Mouse (Mus musculus) intestine, embryonic 14.5 days (tissue): Measurements from ENCODE around the gene Klhdc7b. TPM values are rescaled to one million over a fixed set of nuclear protein-coding genes. Genes with fewer than 3 reads are reported as not detected.

Experiments used
- ATAC-seq: fragments of 200-750 bp; cut with Nextera tagmentation; replicated peaks from 2 replicates; pipeline ENCODE4 v1.8.0; 2017; ENCODE audit warnings: low read depth, moderate number of reproducible peaks, moderate TSS enrichment, moderate library complexity; ENCODE audit not compliant: low FRiP score, low TSS enrichment
- DNase-seq: peaks from one replicate; pipeline ENCODE4 v3.0.0-alpha.2; 2018; ENCODE audit warnings: low spot score
- H3K27ac ChIP-seq: fragments of 300-500 bp; sonication (generic); 2 replicates; pipeline ENCODE4 v1.5.1; 2014; ENCODE audit warnings: low read depth, mild to moderate bottlenecking, control low read depth
- H3K27me3 ChIP-seq: fragments of 300-500 bp; sonication (generic); replicated peaks from 2 replicates; pipeline ENCODE4 v1.6.1; 2014; ENCODE audit warnings: low read length, control low read depth; ENCODE audit not compliant: control insufficient read depth, insufficient read depth
- H3K36me3 ChIP-seq: fragments of 300-500 bp; sonication (generic); 2 replicates; pipeline ENCODE4 v1.6.1; 2014; ENCODE audit warnings: low read length, control low read depth; ENCODE audit not compliant: control insufficient read depth, insufficient read depth
- H3K4me1 ChIP-seq: fragments of 300-500 bp; sonication (generic); replicated peaks from 2 replicates; pipeline ENCODE4 v1.6.1; 2014; ENCODE audit warnings: low read length, control low read depth, mixed read lengths; ENCODE audit not compliant: control insufficient read depth, insufficient read depth
- H3K4me2 ChIP-seq: fragments of 300-500 bp; sonication (generic); 2 replicates; pipeline ENCODE4 v1.6.1; 2014; ENCODE audit warnings: low read length
- H3K4me3 ChIP-seq: fragments of 300-500 bp; sonication (generic); 2 replicates; pipeline ENCODE4 v1.5.1; 2014; ENCODE audit warnings: low read depth, low read length, control low read depth, mixed read lengths
- H3K9ac ChIP-seq: fragments of 300-500 bp; sonication (generic); 2 replicates; pipeline ENCODE4 v1.6.1; 2014; ENCODE audit warnings: mild to moderate bottlenecking, low read length
- H3K9me3 ChIP-seq: fragments of 300-500 bp; sonication (generic); 2 replicates; pipeline ENCODE4 v1.6.1; 2016; ENCODE audit warnings: low read length, control low read depth; ENCODE audit not compliant: control insufficient read depth
- WGBS: fragments of 180-500 bp; shearing (Covaris S2); extraction: QIAGEN DNeasy Blood & Tissue Kit; methylation state at CpG from one replicate; pipeline ENCODE4 v1.1.7; 2014; 5-methylcytosine and 5-hydroxymethylcytosine counted together
- polyA plus RNA-seq: library from polyadenylated mRNA; unstranded; fragments of >200 nt; fragmentation: Nextera tagmentation; extraction: Ambion mirVana; gene quantifications from 2 replicates; pipeline ENCODE4 v1.2.1, GENCODE M21; 2014

The Klhdc7b gene
- polyA plus RNA-seq, 1 experiment from 2014 or later: not detected

DNA sequence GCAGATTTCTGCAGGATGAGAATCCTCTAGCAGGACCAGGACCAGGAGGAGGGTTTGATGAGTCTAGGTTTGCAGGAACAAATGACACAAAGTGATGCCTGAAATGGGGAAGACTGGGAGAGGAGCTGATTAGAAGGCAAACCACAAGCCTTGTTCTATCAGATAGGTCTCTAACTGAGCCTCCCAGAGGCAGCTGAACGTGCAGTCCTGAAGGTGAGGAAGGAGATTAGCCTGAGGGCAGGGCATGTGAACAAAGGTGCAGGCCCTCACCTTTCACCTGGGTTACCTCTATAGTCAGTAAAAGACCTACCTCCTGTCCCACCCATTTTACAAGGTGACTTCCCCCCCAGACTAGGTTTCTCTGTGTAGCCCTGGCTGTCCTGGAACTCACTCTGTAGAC is 15.0 kb downstream of the Klhdc7b start:
- Histone ChIP-seq H3K27ac (no peak overlapping the region), H3K9ac (no peak overlapping the region), H3K4me3 (no peak overlapping the region), H3K4me1 (no peaks in the 10 kb centered on the region), H3K4me2 (no peak overlapping the region), H3K9me3 (no peaks in the 10 kb centered on the region), H3K36me3 (no peaks in the 10 kb centered on the region), H3K27me3 (no peaks in the 10 kb centered on the region)
- DNase-seq (no peak), ATAC-seq (no peak)
- 59% methylated on average over 1 of the region's 1 CpGs for whole genome bisulfite sequencing

DNA sequence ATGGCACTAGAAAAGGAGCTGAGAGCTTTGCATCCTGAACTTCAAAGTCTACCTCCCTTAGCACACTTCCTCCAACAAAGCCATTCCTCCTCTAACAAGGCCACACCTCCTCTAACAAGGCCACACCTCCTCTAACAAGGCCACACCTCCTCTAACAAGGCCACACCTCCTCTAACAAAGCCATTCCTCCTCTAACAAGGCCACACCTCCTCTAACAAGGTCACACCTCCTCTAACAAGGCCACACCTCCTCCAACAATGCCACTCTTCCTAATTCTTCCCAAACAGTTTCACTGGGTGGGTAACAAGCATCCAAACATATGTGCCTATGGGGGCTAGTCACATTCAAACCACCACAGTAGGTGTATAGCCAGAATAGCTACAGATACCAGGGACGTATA is 17.8 kb downstream of the Klhdc7b start:
- no peak overlapping the region for H3K4me2 ChIP-seq
- no peak overlapping the region for H3K4me3 ChIP-seq
- no peak for ATAC-seq
- H3K9me3 ChIP-seq: peaks cover 4% of the 10 kb centered on the region; the same call in 1 of the 2 replicates
- no peak for DNase-seq
- H3K4me1 ChIP-seq: no peaks in the 10 kb centered on the region
- H3K36me3 ChIP-seq: no peaks in the 10 kb centered on the region
- 88% methylated on average over 1 of the region's 1 CpGs for WGBS
- H3K27me3 ChIP-seq: no peaks in the 10 kb centered on the region
- no peak overlapping the region for H3K27ac ChIP-seq
- no peak overlapping the region for H3K9ac ChIP-seq

DNA sequence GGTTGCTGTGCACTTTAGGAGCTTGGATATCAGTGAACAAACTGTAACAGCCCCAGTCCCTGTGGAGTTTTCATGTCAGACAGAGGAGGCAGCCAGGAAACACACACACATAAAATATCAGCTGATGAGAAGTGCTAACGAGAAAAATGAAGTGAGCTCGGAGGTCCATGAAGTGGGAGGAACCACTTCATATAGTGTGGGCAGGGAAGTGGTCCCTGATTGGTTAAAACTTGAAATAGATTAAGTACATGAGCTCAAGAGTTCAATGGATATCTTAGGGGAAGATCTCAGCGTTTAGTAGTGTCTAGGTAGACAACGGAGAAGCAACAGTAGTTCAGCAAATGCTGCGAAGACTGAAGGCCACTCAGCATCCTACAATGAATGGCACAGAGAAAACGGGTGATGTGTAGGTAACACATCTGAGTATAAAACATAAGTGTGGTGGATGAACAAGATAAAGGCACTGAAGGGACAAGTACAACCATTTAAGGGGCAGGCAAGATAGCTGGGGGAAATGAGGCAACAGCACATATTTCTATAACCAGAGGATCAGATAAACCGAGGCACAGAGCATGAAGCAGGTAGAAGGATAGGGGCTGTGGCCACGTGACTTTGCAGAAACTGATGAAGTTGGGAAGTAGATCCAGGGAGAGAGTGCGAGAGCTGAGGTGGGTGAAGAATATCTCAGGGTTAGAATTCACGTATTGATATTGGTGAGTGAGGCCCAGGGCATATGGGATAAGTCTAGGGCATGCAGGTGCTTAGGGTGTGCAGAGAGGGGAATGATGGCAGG is 20.3 kb downstream of the Klhdc7b start:
- H3K36me3 ChIP-seq: no peaks in the 10 kb centered on the region
- no peak overlapping the region for H3K27ac ChIP-seq
- no peak for ATAC-seq
- no peak overlapping the region for H3K4me2 ChIP-seq
- H3K9ac ChIP-seq: no peak overlapping the region
- WGBS: 82% methylated on average over 10 of the region's 10 CpGs
- no peak overlapping the region for H3K4me3 ChIP-seq
- H3K4me1 ChIP-seq: no peaks in the 10 kb centered on the region
- no peaks in the 10 kb centered on the region for H3K27me3 ChIP-seq
- H3K9me3 ChIP-seq: peaks cover 4% of the 10 kb centered on the region; the same call in 1 of the 2 replicates
- no peak for DNase-seq

DNA sequence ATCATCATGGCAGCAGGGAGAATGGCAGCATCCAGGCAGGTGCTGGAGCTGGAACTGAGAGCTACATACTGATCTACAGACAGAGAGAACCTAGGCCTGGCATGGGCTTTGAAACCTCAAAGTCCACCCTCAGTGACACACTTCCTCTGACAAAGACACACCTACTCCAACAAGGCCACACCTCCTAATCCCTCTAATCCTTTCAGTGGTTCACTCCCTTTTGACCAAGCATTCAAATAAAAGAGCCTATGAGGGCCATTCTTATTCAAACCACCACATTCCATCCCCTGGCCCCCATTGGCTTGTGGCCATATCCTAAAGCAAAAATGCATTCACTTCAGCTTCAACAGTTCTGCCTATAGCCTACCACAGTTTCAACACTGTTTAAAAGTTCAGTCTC is 22.0 kb downstream of the Klhdc7b start:
- DNase-seq (no peak), ATAC-seq (no peak)
- peaks cover 4% of the 10 kb centered on the region; the same call in 1 of the 2 replicates for H3K9me3 ChIP-seq
- no peak overlapping the region for H3K27ac ChIP-seq
- no peak overlapping the region for H3K9ac ChIP-seq
- H3K36me3 ChIP-seq: no peaks in the 10 kb centered on the region
- no peaks in the 10 kb centered on the region for H3K4me1 ChIP-seq
- H3K4me3 ChIP-seq: no peak overlapping the region
- no peak overlapping the region for H3K4me2 ChIP-seq
- no peaks in the 10 kb centered on the region for H3K27me3 ChIP-seq

DNA sequence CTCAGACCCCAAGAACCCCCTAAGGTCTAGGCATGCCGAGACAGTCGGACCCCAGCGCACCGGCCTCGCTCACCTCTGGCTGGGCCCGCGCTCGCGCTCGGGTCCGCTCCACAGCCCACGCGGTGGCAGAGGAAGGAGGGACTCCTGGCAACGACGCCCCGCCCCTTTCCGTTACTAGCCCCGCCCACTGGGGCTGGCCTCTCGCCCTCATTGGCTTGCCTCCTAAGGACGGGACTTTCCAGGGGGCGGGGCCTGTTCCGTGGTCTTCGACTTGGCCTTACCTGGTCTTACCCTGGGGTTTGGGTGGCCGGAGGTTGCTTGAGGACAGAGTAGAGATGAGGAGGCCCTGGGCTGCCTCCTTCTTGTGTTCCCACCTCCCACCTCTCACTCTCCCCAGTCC is 25.4 kb downstream of the Klhdc7b start, which contains the start of gene Syce3:
TSS of gene Syce3 (minus strand) at position 386 of the 400 bp plus-strand sequence.
- Histone ChIP-seq H3K9ac (no peak within 1 kb of the TSS), H3K36me3 (no peaks in the 10 kb centered on the region), H3K27me3 (no peaks in the 10 kb centered on the region), H3K4me2 (no peak within 1 kb of the TSS), H3K4me1 (no peaks in the 10 kb centered on the region), H3K9me3 (peaks cover 4% of the 10 kb centered on the region; the same call in 1 of the 2 replicates), H3K4me3 (no peak within 1 kb of the TSS), H3K27ac (no peak within 1 kb of the TSS)
- DNase-seq (no peak), ATAC-seq (0 out of 2 replicates have a peak, but pooled peaks have one; percentile 32)
- WGBS: 78% methylated on average over 20 of the region's 24 CpGs

DNA sequence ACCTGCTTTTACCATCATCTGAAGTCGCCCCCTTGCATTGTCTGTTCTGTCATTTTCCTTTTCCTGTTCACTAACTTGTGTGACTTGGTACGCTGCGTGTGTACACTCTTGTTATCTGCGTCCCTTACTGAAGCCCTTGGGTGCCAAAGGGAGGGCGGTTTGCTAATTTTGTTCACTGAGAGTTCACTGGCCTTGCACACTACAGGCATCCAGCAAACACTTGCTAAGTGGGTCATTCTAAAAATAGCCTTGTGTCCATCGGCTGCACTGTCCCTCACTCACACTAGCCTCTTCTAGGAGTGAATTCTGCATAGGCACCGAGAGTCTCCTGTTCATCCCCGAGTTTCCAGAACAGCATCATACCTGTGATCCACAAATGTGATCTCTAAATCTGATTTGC is 30.6 kb downstream of the Klhdc7b start:
- no peaks in the 10 kb centered on the region for H3K4me1 ChIP-seq
- no peak for DNase-seq

DNA sequence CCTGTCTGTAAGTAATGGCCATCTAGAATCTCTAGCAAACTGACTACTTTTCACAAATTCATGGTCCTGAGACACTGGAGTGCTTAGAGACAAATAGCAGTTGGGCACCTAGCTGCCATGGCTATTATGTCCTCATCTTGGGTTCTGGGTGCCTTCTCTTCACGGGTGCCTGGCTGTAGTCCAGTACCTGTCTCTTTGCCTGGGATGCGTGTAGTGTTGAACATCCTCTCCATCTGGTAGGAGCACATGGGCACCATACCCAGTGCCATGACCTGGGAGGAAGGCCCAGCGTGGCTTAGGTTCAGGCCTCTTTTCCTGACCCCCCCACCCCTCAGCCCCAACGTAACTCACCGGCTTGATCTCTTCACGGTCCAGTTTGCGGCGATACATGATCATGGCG is 37.2 kb downstream of the Klhdc7b start:
- Histone ChIP-seq H3K27ac (no peak overlapping the region), H3K9me3 (no peaks in the 10 kb centered on the region), H3K4me3 (no peak overlapping the region), H3K4me1 (no peaks in the 10 kb centered on the region), H3K27me3 (no peaks in the 10 kb centered on the region), H3K9ac (no peak overlapping the region), H3K36me3 (peaks cover 26% of the 10 kb centered on the region), H3K4me2 (no peak overlapping the region)
- 97% methylated on average over 9 of the region's 9 CpGs for WGBS
- ATAC-seq (no peak), DNase-seq (no peak)

More for the DNA sequence above, 30.6 kb downstream of the Klhdc7b start:
- Histone ChIP-seq H3K4me3 (no peak overlapping the region), H3K9ac (no peak overlapping the region), H3K9me3 (no peaks in the 10 kb centered on the region), H3K27me3 (no peaks in the 10 kb centered on the region), H3K27ac (no peak overlapping the region), H3K4me2 (no peak overlapping the region), H3K36me3 (peaks cover 14% of the 10 kb centered on the region; the same call in 1 of the 2 replicates)
- WGBS: 87% methylated on average over 8 of the region's 8 CpGs
- no peak for ATAC-seq

DNA sequence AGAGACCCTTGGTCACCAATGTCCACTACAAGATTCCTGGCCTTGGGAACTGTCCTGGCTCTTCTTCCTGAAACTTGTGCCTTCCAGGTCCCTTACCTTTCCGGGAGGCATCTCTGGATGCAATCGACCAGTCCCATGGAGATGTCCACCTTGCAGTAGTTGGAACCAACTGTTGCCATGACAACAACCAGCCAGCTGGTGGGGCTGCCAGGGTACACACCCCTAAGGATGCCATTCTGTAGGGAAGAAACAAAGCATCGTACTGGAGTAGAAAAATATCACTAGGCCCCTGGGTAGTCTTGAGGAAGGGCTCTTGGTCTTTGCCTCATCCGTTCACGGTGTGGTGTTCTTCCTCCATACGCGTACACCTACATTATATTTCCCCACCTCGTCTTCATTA is 39.9 kb downstream of the Klhdc7b start:
- DNase-seq (no peak), ATAC-seq (no peak)
- Histone ChIP-seq H3K27ac (no peak overlapping the region), H3K9me3 (no peaks in the 10 kb centered on the region), H3K36me3 (peaks cover 31% of the 10 kb centered on the region), H3K4me2 (no peak overlapping the region), H3K27me3 (no peaks in the 10 kb centered on the region), H3K4me3 (no peak overlapping the region), H3K9ac (no peak overlapping the region), H3K4me1 (peaks cover 8% of the 10 kb centered on the region; the same call in 1 of the 2 replicates)
- 87% methylated on average over 8 of the region's 8 CpGs for WGBS

DNA sequence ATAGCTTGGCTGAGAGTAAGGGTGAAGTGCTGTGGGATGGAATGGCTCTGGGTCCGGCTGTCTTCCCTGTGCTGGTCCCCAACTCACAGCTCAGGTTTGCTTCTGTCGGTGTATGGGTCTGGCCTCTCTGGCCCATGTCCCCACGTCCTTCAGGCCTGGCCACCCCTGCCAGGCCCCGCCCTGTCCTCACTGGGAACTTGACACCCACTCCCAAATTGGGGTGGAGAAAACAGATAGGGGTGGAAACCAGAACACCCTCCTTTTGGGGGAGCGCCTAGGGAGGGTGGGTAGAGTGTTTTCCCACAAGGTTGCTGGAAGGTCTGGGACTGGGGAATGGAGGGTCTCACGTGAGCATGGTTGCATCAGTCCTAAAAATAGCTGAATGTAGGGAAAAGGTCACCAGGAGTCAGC is 41.0 kb downstream of the Klhdc7b start, which contains the start of gene Cpt1b:
TSS of gene Cpt1b (minus strand) at position 153 of the 411 bp plus-strand sequence.
- Histone ChIP-seq H3K4me1 (peaks cover 14% of the 10 kb centered on the region; the same call in 1 of the 2 replicates), H3K4me3 (no peak within 1 kb of the TSS), H3K36me3 (peaks cover 23% of the 10 kb centered on the region), H3K27ac (no peak within 1 kb of the TSS), H3K27me3 (no peaks in the 10 kb centered on the region), H3K9me3 (no peaks in the 10 kb centered on the region), H3K9ac (no peak within 1 kb of the TSS), H3K4me2 (no peak within 1 kb of the TSS)
- no peak for DNase-seq
- WGBS: 34% methylated on average over 6 of the region's 6 CpGs
- no peak for ATAC-seq
